Comparison of ENCODE assay signal across 8 mouse cellular contexts in the genomic region with DNA sequence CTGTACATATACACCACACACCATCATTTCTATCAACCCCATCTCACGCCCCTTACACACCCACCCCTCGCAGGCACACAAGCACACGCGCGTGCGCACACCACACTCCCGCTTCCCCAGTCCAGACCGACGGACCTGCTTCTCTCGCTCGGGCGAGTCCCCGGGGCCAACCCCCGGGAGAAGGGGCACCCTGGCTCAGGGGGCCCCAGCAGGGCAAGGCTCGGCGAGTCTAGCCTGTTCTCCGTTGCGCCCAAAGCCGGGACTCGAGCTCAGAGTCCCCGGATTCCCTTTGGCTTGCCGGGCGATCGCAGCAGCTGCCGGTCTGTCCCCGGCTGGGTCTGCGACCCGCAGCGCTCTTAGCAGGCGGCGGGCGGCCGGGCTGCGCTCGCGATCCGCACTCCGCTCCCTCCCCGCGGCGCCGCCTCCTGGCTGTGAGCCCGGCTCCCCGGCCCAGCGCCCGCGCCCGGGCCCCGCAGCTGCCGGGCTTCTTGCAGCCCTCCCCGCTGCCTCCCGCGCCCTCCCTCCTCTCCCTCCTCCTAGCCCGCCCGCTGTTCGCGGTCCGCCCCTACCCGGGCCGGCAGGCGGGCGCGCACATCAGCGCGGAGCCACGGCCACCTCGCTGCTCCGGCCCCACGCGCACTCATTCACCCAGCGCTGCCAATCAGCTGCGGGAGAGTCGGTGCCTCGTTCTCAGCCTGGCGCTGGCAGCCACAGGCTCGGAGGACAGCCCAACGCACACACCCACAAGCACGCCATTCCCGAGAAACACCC. TPM values are rescaled to one million over a fixed set of nuclear protein-coding genes. Genes with fewer than 3 reads are reported as not detected.
DNase-seq lines count a peak whose midpoint lies in the region; ATAC-seq and TF ChIP-seq lines count a peak whose summit lies in the region.

Gene Prrt4, minus strand, starts transcription at position 697 of the 771 bp plus-strand sequence.

- no peak within 1 kb of the TSS for H3K27ac ChIP-seq in bone marrow macrophage, adult 2 months (ENCODE audit: insufficient read depth, low read depth, low read length)
- no peak within 1 kb of the TSS for H3K27ac ChIP-seq in embryonic fibroblast, embryonic 13.5 days (ENCODE audit: insufficient read depth, low read length)
- no peak within 1 kb of the TSS for H3K27ac ChIP-seq in heart, embryonic 15.5 days
- H3K27ac ChIP-seq in liver, embryonic 11.5 days (ENCODE audit: low read depth, low read length), result no peak within 1 kb of the TSS
- no peak within 1 kb of the TSS for H3K27ac ChIP-seq in neural tube, embryonic 12.5 days

- peak within 1 kb of the TSS; percentile 46 for H3K4me3 ChIP-seq in bone marrow macrophage, adult 2 months (ENCODE audit: insufficient read depth, low read length)
- peak within 1 kb of the TSS; percentile 50 for H3K4me3 ChIP-seq in embryonic fibroblast, embryonic 13.5 days (ENCODE audit: insufficient read depth, low read length)
- H3K4me3 ChIP-seq in heart, embryonic 15.5 days, result peak within 1 kb of the TSS; percentile 65
- H3K4me3 ChIP-seq in liver, embryonic 11.5 days (ENCODE audit: low read depth, low read length), result peak within 1 kb of the TSS; percentile 49
- H3K4me3 ChIP-seq in neural tube, embryonic 12.5 days, result peak within 1 kb of the TSS; percentile 57

- TF ChIP-seq CTCF in bone marrow macrophage, adult 2 months (IDR thresholded peaks at IDR 0.05; ENCODE audit: low read depth, low read length), result no peak
- no peak for TF ChIP-seq CTCF in embryonic fibroblast, embryonic 13.5 days (IDR thresholded peaks at IDR 0.05; ENCODE audit: borderline replicate concordance, insufficient read depth, low read length)

- no peak for TF ChIP-seq POLR2A in bone marrow macrophage, adult 2 months (IDR thresholded peaks at IDR 0.05; ENCODE audit: borderline replicate concordance, low read depth, low read length)
- TF ChIP-seq POLR2A in embryonic fibroblast, embryonic 13.5 days (IDR thresholded peaks at IDR 0.05; ENCODE audit: low read depth, low read length), result no peak

- H3K9me3 ChIP-seq in heart, embryonic 15.5 days (replicated peaks), result no peaks in the 10 kb centered on the region
- H3K9me3 ChIP-seq in liver, embryonic 11.5 days (ENCODE audit: control insufficient read depth, low read length), result no peaks in the 10 kb centered on the region
- H3K9me3 ChIP-seq in neural tube, embryonic 12.5 days, result no peaks in the 10 kb centered on the region

- peak; percentile 21 for DNase-seq in CD4-positive helper T cell, adult 2 months (ENCODE audit: low read depth, low spot score)
- DNase-seq in kidney, postnatal 14 days, result peak; percentile 70
- peak; percentile 60 for DNase-seq in liver, embryonic 11.5 days (ENCODE audit: low spot score)
- DNase-seq in urinary bladder, postnatal 14 days (ENCODE audit: low spot score), result peak; percentile 45

- H3K27me3 ChIP-seq in heart, embryonic 15.5 days, result peaks cover 75% of the 10 kb centered on the region
- H3K27me3 ChIP-seq in liver, embryonic 11.5 days (replicated peaks; ENCODE audit: control insufficient read depth, insufficient read depth, low read length), result peaks cover 81% of the 10 kb centered on the region
- H3K27me3 ChIP-seq in neural tube, embryonic 12.5 days (replicated peaks), result peaks cover 43% of the 10 kb centered on the region

- H3K4me2 ChIP-seq in heart, embryonic 15.5 days, result peak within 1 kb of the TSS; percentile 98
- peak within 1 kb of the TSS; percentile 71 for H3K4me2 ChIP-seq in liver, embryonic 11.5 days
- peak within 1 kb of the TSS; percentile 90 for H3K4me2 ChIP-seq in neural tube, embryonic 12.5 days (replicated peaks)

- H3K9ac ChIP-seq in heart, embryonic 15.5 days, result peak within 1 kb of the TSS; percentile 65
- H3K9ac ChIP-seq in liver, embryonic 11.5 days (ENCODE audit: low read depth, low read length), result peak within 1 kb of the TSS; percentile 45; the same call in 1 of the 2 replicates
- peak within 1 kb of the TSS; percentile 75 for H3K9ac ChIP-seq in neural tube, embryonic 12.5 days

- WGBS in heart, embryonic 15.5 days, result 1% methylated on average over 69 of the region's 79 CpGs
- WGBS in liver, embryonic 11.5 days, result 1% methylated on average over 72 of the region's 79 CpGs
- WGBS in neural tube, embryonic 12.5 days, result under 1% methylated on average over 78 of the region's 79 CpGs

- peak; percentile 55 for ATAC-seq in heart, embryonic 15.5 days (replicated peaks; ENCODE audit: insufficient number of reproducible peaks, insufficient read depth, low FRiP score, low read depth)
- ATAC-seq in liver, embryonic 11.5 days (replicated peaks; ENCODE audit: low FRiP score), result no peak
- peak; percentile 80 for ATAC-seq in neural tube, embryonic 12.5 days (ENCODE audit: low FRiP score, low read depth)

- no peaks in the 10 kb centered on the region for H3K36me3 ChIP-seq in heart, embryonic 15.5 days
- H3K36me3 ChIP-seq in liver, embryonic 11.5 days (ENCODE audit: control insufficient read depth, insufficient read depth, low read length), result no peaks in the 10 kb centered on the region
- H3K36me3 ChIP-seq in neural tube, embryonic 12.5 days, result no peaks in the 10 kb centered on the region

- no peaks in the 10 kb centered on the region for H3K4me1 ChIP-seq in bone marrow macrophage, adult 2 months (ENCODE audit: control insufficient read depth, insufficient read depth, low read length)
- H3K4me1 ChIP-seq in embryonic fibroblast, embryonic 13.5 days (ENCODE audit: control insufficient read depth, insufficient read depth, low read length), result no peaks in the 10 kb centered on the region
- peaks cover 10% of the 10 kb centered on the region for H3K4me1 ChIP-seq in heart, embryonic 15.5 days (replicated peaks)
- no peaks in the 10 kb centered on the region; the same call in 1 of the 2 replicates for H3K4me1 ChIP-seq in liver, embryonic 11.5 days (replicated peaks; ENCODE audit: control insufficient read depth, insufficient read depth, low read length)
- H3K4me1 ChIP-seq in neural tube, embryonic 12.5 days, result peaks cover 20% of the 10 kb centered on the region

RNA-seq across cellular contexts. Expression of gene Prrt4, which starts in this region (rescaled TPM):
- polyA plus RNA-seq in bone marrow macrophage, adult 2 months (2012; ENCODE audit: insufficient read depth, insufficient read length, missing spikeins), result not detected in 2 replicates
- polyA plus RNA-seq in embryonic fibroblast, embryonic 13.5 days (2011; ENCODE audit: insufficient read length, low read depth, missing spikeins), result 0.16 and 0.33 TPM in 2 replicates
- polyA plus RNA-seq in heart, embryonic 15.5 days (2015; fragmentation: Nextera tagmentation; extraction: Ambion mirVana), result 1.5 and 1.6 TPM in 2 replicates
- polyA plus RNA-seq in liver, embryonic 11.5 days (2014; fragmentation: Nextera tagmentation; extraction: Ambion mirVana), result 0.34 and 0.55 TPM in 2 replicates
- polyA plus RNA-seq in neural tube, embryonic 12.5 days (2016; fragmentation: Nextera tagmentation; extraction: Ambion mirVana), result 2.1 and 2.9 TPM in 2 replicates

Comparison
In these comparisons a context has a peak if more than half of its experiments do, and no peak if none do; other contexts are left out.
1. Peak in DNase-seq, H3K4me3 ChIP-seq, H3K9ac ChIP-seq and H3K4me2 ChIP-seq in liver, embryonic 11.5 days; RNA of the gene not detected or under 1 TPM.